Mouse (Mus musculus) myocyte (in vitro differentiated cells): ENCODE results near the gene Ppp3ca.

Experiments used
- MYOG ChIP-seq, 3 experiments: IDR thresholded peaks; one replicate each; pipeline ENCODE4 v1.6.1; 2011; ENCODE audit warnings: control low read depth in 2 of 3, low read depth in 2 of 3, mild to moderate bottlenecking in 2 of 3; ENCODE audit not compliant: insufficient read length in 2 of 3, control insufficient read depth in 1 of 3, insufficient read depth in 1 of 3
- SRF ChIP-seq: IDR thresholded peaks from one replicate; pipeline ENCODE4 v1.6.1; 2011; ENCODE audit warnings: low read depth; ENCODE audit not compliant: control insufficient read depth, insufficient read length

GRCm38 (mm10) chr3:136656460-136657035 lies 13.4 kb upstream of the Ppp3ca start:
- TF ChIP-seq MYOG (IDR thresholded peaks at IDR 0.05; ENCODE audit: control insufficient read depth in 1 of 3, insufficient read depth in 1 of 3, insufficient read length in 2 of 3, low read depth in 2 of 3) = no peak
- no peak for TF ChIP-seq SRF
